Mouse (Mus musculus): ENCODE measurements around the gene P2ry4. TPM values are rescaled to one million over a fixed set of nuclear protein-coding genes. Genes with fewer than 3 reads are reported as not detected.

The P2ry4 gene
- under 1 TPM in 1 of 2 experiments, not detected in 1; 0.05 TPM for total RNA-seq (2021)

GRCm38 (mm10) chrX:100594791-100595190 is at the start of gene P2ry4:
P2ry4 (minus strand) TSS chrX:100594869.
- DNase-seq (ENCODE audit: extremely low spot score in 1 of 2, low spot score in 1 of 2), result no peak

- no peak for DNase-seq (ENCODE audit: extremely low spot score in 1 of 2, low spot score in 1 of 2)
These were observed 43.8 kb upstream of the P2ry4 start for GRCm38 (mm10) chrX:100638477-100638876.

DNA sequence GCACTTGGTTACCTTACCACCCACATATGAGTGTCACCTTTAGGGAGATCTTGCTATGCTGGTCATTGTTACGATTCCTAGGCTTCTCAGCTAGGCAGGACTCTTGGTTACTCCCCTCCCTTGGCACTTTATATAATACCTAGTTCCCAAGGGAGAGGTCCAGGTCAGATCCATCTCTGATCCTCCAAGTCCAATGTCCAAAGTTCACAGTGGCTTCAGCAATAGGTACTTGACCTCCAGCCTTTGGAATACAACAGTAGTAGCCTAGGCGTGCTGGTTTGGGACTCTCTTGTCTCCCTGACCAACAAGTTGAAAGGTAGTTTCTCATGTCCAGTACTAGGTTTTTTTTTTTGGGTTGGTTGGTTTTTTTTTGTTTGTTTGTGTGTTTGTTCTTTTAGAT is 34.4 kb upstream of the P2ry4 start:
- no peak for DNase-seq (ENCODE audit: extremely low spot score in 1 of 2, low spot score in 1 of 2)

DNA sequence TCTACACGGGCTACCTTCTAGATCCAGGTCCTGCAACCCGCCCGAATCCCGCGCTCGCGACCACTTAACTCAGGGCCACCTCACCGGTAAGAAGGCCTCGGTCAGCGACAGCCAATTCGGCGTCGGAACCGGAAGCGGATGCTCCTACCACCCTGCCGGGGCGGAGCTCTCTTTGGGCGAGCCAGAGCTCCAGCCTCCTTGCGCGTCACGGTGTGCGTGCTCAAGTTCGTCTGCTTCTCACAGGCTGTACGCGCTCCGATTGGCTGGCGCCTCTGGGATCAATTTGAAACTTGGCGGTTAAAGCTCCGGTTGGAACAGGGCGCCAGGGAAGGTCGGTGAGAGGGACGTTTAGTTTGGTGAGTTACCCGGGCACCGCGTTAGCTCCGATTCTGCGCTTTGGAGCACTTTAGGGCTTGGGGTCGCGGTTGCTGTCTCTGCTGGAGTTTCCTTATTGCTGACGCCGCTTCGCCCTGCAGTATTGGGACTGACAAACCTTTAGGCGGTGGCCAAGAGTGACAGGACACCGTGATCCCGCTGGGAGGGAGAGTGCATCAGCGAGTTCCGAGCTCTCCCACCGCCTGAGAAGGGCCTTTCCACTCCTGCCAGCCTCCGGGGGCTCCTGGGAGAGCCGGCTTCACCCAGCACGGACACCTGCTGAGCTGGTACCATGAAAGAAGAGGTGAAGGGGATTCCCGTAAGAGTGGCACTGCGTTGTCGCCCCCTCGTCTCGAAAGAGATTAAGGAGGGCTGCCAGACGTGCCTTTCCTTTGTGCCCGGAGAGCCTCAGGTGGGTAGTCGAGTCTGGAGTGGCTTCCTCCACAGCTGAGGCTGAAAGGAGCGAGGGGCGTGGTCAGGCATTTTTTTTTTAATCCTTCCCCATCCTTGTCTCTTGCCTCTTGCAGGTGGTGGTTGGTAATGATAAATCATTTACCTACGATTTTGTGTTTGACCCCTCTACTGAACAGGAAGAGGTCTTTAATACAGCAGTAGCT is 31.4 kb upstream of the P2ry4 start, which contains the start of gene Pdzd11:
Gene Pdzd11 (minus strand): TSS at position 767 of the 992 bp plus-strand sequence.
- peak; percentile 43 to 64 for DNase-seq (ENCODE audit: extremely low spot score in 1 of 2, low spot score in 1 of 2)

DNA sequence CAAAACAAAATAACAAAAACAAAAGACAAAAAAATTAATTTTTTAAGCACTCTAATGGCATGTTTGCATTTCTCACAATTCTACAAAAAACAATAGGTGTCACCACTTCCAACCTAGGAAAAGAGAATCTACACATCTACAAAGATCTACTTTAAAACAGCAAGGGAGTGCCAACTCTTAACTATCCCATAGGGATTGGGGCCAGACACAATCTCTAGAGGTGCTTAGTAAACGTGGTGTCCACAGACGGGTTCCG is 30.8 kb upstream of the P2ry4 start, which contains the start of gene Kif4:
Gene Kif4 (plus strand): TSS at position 192 of the 256 bp plus-strand sequence.
- no peak for DNase-seq (ENCODE audit: extremely low spot score in 1 of 2, low spot score in 1 of 2)

- no peak for DNase-seq (ENCODE audit: extremely low spot score in 1 of 2, low spot score in 1 of 2)
These were observed 30.5 kb upstream of the P2ry4 start for GRCm38 (mm10) chrX:100625146-100625545.

- no peak for DNase-seq (ENCODE audit: extremely low spot score in 1 of 2, low spot score in 1 of 2)
These were observed 29.6 kb upstream of the P2ry4 start for GRCm38 (mm10) chrX:100624242-100624641.

DNA sequence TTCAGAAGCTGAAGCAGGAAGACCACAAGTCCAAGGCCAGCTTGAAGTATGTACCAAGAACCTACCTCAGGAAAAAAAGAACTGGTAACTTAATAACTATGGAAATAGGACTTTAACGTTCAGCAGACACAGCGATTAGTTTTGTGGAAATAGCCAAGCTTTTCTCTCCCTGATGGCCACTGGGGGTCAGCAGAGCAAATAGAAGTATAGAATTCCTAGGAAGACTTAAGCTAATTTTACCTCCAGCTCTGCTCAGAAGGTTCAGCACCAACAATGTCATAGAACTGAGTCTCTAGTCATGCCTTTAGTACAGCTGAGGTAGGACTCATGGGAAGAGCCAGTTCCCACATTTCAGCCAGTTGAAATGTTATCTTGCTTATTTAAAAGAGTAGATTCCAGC is 26.7 kb upstream of the P2ry4 start:
- no peak for DNase-seq (ENCODE audit: extremely low spot score in 1 of 2, low spot score in 1 of 2)

GRCm38 (mm10) chrX:100618488-100618887 is 23.8 kb upstream of the P2ry4 start:
- DNase-seq (ENCODE audit: extremely low spot score in 1 of 2, low spot score in 1 of 2), result no peak

DNA sequence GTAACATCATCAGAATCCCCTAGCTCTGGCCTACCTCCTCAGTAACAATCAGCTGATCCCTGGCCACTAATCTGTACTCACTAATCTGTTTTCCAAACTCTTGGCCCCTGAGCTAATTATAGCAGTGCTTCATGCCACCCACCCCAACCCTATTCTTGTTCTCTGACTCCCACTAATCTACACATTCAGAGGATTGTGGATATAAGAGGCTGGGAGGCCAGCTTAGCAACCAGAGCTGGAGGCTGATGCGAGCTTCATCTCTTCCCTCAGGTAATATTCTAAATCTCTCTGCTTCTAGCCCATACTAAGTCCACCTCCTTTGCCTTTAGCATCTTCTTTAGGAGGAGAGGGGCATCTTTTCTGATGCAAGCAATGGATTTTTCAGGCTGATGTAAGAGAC is 10.6 kb upstream of the P2ry4 start, which contains the start of gene Arr3:
Gene Arr3 (plus strand): TSS at position 184 of the 400 bp plus-strand sequence.
- no peak for DNase-seq (ENCODE audit: extremely low spot score in 1 of 2, low spot score in 1 of 2)

GRCm38 (mm10) chrX:100599755-100600154 is 5.1 kb upstream of the P2ry4 start:
- no peak for DNase-seq (ENCODE audit: extremely low spot score in 1 of 2, low spot score in 1 of 2)

GRCm38 (mm10) chrX:100597439-100597838 is 2.8 kb upstream of the P2ry4 start:
- peak in 1 of 2 experiments; percentile 24 for DNase-seq (ENCODE audit: extremely low spot score in 1 of 2, low spot score in 1 of 2)

DNA sequence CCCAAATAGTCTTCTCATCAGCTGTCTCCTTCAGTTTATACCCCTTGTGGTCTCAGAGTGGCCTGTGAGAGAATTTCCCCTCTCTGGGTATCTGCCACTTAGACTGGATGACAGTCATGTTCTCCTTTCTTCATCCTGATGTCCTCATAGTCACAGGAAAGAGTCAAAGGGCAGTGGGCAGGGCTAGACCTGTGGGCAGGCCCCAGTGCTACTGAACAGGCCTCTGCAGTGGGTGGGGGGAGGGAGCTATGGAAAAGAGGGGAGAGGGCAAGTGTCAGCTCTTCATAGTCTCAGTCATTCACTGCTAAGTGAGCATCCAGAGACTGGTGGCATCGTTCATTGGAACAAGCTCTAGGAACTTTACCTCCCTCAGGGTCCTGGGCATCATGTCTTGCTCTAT is 22.7 kb downstream of the P2ry4 start, which contains the start of gene Awat1:
Gene Awat1 (plus strand): TSS at position 301 of the 400 bp plus-strand sequence.
- no peak for DNase-seq (ENCODE audit: extremely low spot score in 1 of 2, low spot score in 1 of 2)

- DNase-seq (ENCODE audit: extremely low spot score in 1 of 2, low spot score in 1 of 2), result no peak
These were observed 29.0 kb downstream of the P2ry4 start for GRCm38 (mm10) chrX:100565696-100566095.

DNA sequence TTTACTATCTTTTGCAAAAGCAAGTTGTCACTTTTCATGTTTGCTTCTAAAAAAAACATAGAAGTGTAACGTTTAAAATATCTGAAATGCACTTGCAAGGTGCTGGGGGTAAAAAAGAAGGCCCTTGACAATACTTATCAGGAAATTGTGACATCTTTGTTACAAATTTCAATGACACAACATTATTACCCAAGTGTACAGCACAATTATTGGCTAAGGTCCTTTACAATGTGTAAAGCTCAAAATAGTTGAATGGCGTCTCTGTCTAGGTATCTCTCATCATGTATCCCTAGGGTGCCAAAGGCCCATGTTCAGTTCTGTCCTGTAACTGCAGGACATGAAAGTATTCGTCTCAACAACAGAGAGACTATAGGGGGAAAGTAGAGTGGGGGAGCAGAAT is 38.6 kb downstream of the P2ry4 start:
- DNase-seq (ENCODE audit: extremely low spot score in 1 of 2, low spot score in 1 of 2), result no peak

Other genes starting within 250 kb of the P2ry4 start
- gene Otud6a, start 165.9 kb downstream of the P2ry4 start, total RNA-seq (2021), result not detected
- under 1 TPM in 1 of 2 experiments, not detected in 1; 0.21 TPM for gene Awat2, start 152.2 kb downstream of the P2ry4 start, total RNA-seq (2021)
- 10 to 100 TPM; 34.3 to 34.5 TPM for gene Igbp1, start 100.6 kb downstream of the P2ry4 start, total RNA-seq (2021)
- under 1 TPM; 0.07 to 0.31 TPM for gene Dgat2l6, start 70.0 kb downstream of the P2ry4 start, total RNA-seq (2021)
- gene Awat1, start 22.6 kb downstream of the P2ry4 start, total RNA-seq (2021), result not detected
- under 1 TPM in 1 of 2 experiments, not detected in 1; 0.27 TPM for gene Arr3, start 10.6 kb upstream of the P2ry4 start, total RNA-seq (2021)
- under 1 TPM; 0.61 to 0.86 TPM for gene Kif4, start 30.9 kb upstream of the P2ry4 start, total RNA-seq (2021)
- 10 to 100 TPM; 43.1 to 45.7 TPM for gene Pdzd11, start 31.7 kb upstream of the P2ry4 start, total RNA-seq (2021)
- 10 to 100 TPM; 13.0 to 14.4 TPM for gene Gdpd2, start 135.0 kb upstream of the P2ry4 start, total RNA-seq (2021)
- 100 to 1,000 TPM; 156 to 162 TPM for gene Dlg3, start 172.9 kb upstream of the P2ry4 start, total RNA-seq (2021)